Mouse (Mus musculus) CH12.LX (cell line): Measurements from ENCODE around the gene Ptpn21. TPM values are rescaled to one million over a fixed set of nuclear protein-coding genes. Genes with fewer than 3 reads are reported as not detected.

Experiments used
- DNase-seq: peaks from one replicate; pipeline ENCODE4 v3.0.0-alpha.2; 2013; ENCODE audit errors: extremely low read depth
- H3K27ac ChIP-seq: 2 replicates; pipeline ENCODE4 v1.5.1; 2012; ENCODE audit warnings: low read depth, mild to moderate bottlenecking, control low read depth, moderate library complexity; ENCODE audit not compliant: insufficient read depth
- H3K27me3 ChIP-seq: replicated peaks from 2 replicates; pipeline ENCODE3; 2012; ENCODE audit warnings: inconsistent platforms
- H3K36me3 ChIP-seq, 2 experiments: replicated peaks in 1 of 2; 2 replicates each; pipeline versions ENCODE3 to v1.6.1; 2012; ENCODE audit warnings: inconsistent platforms in 1 of 2, low read length in 1 of 2, mild to moderate bottlenecking in 1 of 2, mixed read lengths in 1 of 2, moderate library complexity in 1 of 2; ENCODE audit not compliant: control insufficient read depth in 1 of 2, insufficient read depth in 1 of 2
- H3K4me1 ChIP-seq, 2 experiments: 2 replicates each; pipeline ENCODE4 v1.6.1; 2012; ENCODE audit warnings: inconsistent platforms in 1 of 2, moderate library complexity in 1 of 2; ENCODE audit not compliant: insufficient read depth in 2 of 2, control insufficient read depth in 1 of 2
- H3K4me2 ChIP-seq: 2 replicates; pipeline ENCODE4 v1.6.1; 2012; ENCODE audit warnings: low read depth, mild to moderate bottlenecking, control low read depth; ENCODE audit not compliant: poor library complexity, insufficient read depth, severe bottlenecking
- H3K4me3 ChIP-seq, 3 experiments: fragments of 150-350 bp in 1 of 3; sonication (generic) in 1 of 3; replicated peaks in 1 of 3; 2 replicates each; pipeline versions ENCODE3 to v1.5.1; 2011 to 2012; ENCODE audit warnings: low read depth in 2 of 3, low read length in 2 of 3, mild to moderate bottlenecking in 2 of 3, moderate library complexity in 2 of 3, control low read depth in 1 of 3, improper control_type of control experiment in 1 of 3, inconsistent platforms in 1 of 3, mixed read lengths in 1 of 3; ENCODE audit not compliant: poor library complexity in 1 of 3
- H3K79me2 ChIP-seq: replicated peaks from 2 replicates; pipeline ENCODE4 v1.6.1; 2012; ENCODE audit warnings: mild to moderate bottlenecking, moderate library complexity; ENCODE audit not compliant: control insufficient read depth, poor library complexity, insufficient read depth, severe bottlenecking; ENCODE audit errors: extremely low read depth
- H3K9ac ChIP-seq: 2 replicates; pipeline ENCODE4 v1.6.1; 2012; ENCODE audit warnings: low read depth, mild to moderate bottlenecking, control low read depth, moderate library complexity; ENCODE audit not compliant: insufficient read depth
- H3K9me3 ChIP-seq: replicated peaks from 2 replicates; pipeline ENCODE3; 2012; ENCODE audit warnings: low read length, inconsistent platforms, mixed read lengths
- BHLHE40 ChIP-seq: IDR thresholded peaks from 2 replicates; pipeline ENCODE4 v1.6.1; 2011; ENCODE audit warnings: mild to moderate bottlenecking, low read depth, low read length, improper control_type of control experiment
- CTCF ChIP-seq, 2 experiments: IDR thresholded peaks in 1 of 2; conservative IDR thresholded peaks in 1 of 2; 2 replicates each; pipeline ENCODE4 v1.5.1; 2011 to 2012; ENCODE audit warnings: low read depth in 2 of 2, low read length in 2 of 2, improper control_type of control experiment in 1 of 2, inconsistent platforms in 1 of 2, mild to moderate bottlenecking in 1 of 2, moderate library complexity in 1 of 2
- E2F4 ChIP-seq: IDR thresholded peaks from 2 replicates; pipeline ENCODE4 v1.6.1; 2011; ENCODE audit warnings: low read depth, low read length, improper control_type of control experiment; ENCODE audit not compliant: insufficient replicate concordance
- ELF1 ChIP-seq: IDR thresholded peaks from 2 replicates; pipeline ENCODE4 v1.6.1; 2014; ENCODE audit warnings: low read depth, mild to moderate bottlenecking, inconsistent platforms, low read length, improper control_type of control experiment
- KAT2A ChIP-seq: IDR thresholded peaks from 2 replicates; pipeline ENCODE4 v1.6.1; 2012; ENCODE audit warnings: low read length, improper control_type of control experiment, inconsistent platforms; ENCODE audit not compliant: insufficient replicate concordance
- MAZ ChIP-seq: IDR thresholded peaks from 2 replicates; pipeline ENCODE4 v1.6.1; 2012; ENCODE audit warnings: low read depth, mild to moderate bottlenecking, inconsistent platforms, low read length, improper control_type of control experiment, moderate library complexity
- MEF2A ChIP-seq: IDR thresholded peaks from 2 replicates; pipeline ENCODE4 v1.6.1; 2014; ENCODE audit warnings: low read depth, mild to moderate bottlenecking, inconsistent platforms, low read length, improper control_type of control experiment, borderline replicate concordance
- MXI1 ChIP-seq: IDR thresholded peaks from 2 replicates; pipeline ENCODE4 v1.6.1; 2011; ENCODE audit warnings: mild to moderate bottlenecking, low read depth, low read length, improper control_type of control experiment
- NRF1 ChIP-seq: IDR thresholded peaks from 2 replicates; pipeline ENCODE4 v1.6.1; 2014; ENCODE audit warnings: low read depth, mild to moderate bottlenecking, inconsistent platforms, low read length, improper control_type of control experiment, moderate library complexity
- POLR2AphosphoS2 ChIP-seq: IDR thresholded peaks from 2 replicates; pipeline ENCODE4 v1.6.1; 2011; ENCODE audit warnings: low read depth, low read length, improper control_type of control experiment
- TBP ChIP-seq: conservative IDR thresholded peaks from 2 replicates; pipeline ENCODE4 v1.6.1; 2011; ENCODE audit warnings: low read depth, low read length, improper control_type of control experiment
- TCF12 ChIP-seq: IDR thresholded peaks from 2 replicates; pipeline ENCODE4 v1.6.1; 2014; ENCODE audit warnings: low read depth, mild to moderate bottlenecking, inconsistent platforms, low read length, improper control_type of control experiment
- UBTF ChIP-seq: IDR thresholded peaks from 2 replicates; pipeline ENCODE4 v1.6.1; 2012; ENCODE audit warnings: low read depth, mild to moderate bottlenecking, inconsistent platforms, low read length, improper control_type of control experiment, moderate library complexity
- USF2 ChIP-seq: conservative IDR thresholded peaks from 2 replicates; pipeline ENCODE4 v1.6.1; 2011; ENCODE audit warnings: low read depth, low read length, improper control_type of control experiment
- dilution Hi-C: fragments of 300-500 bp; cut with MboI; formaldehyde crosslinking; loops from 2 replicates; pipeline ENCODE4 v1.14.3; 2020; ENCODE audit warnings: low sequenced_read_pairs; ENCODE audit not compliant: extremely low pct_unique_long_range_greater_than_20kb, extremely low pct_ligation_motif_present
- in situ Hi-C: fragments of 300-500 bp; cut with MboI; formaldehyde crosslinking; loops from 3 replicates; pipeline ENCODE4 v1.14.3; 2019; ENCODE audit warnings: low sequenced_read_pairs, low pct_ligation_motif_present, low pct_unique_long_range_greater_than_20kb, mixed read lengths
- polyA plus RNA-seq: library from polyadenylated mRNA; unstranded; fragments of >175 nt; gene quantifications from 2 replicates; pipeline ENCODE4 v1.2.1, GENCODE M21; 2012; ENCODE audit warnings: low read depth; ENCODE audit not compliant: insufficient read length
- total RNA-seq, 2 experiments: library from RNA; depleted of rRNA; stranded (reverse); fragments of 300-350 nt in 1 of 2; fragments of >200 nt in 1 of 2; gene quantifications; 2 replicates each; pipeline ENCODE4 v1.2.3; 2012 to 2014

Gene Ptpn21
- total and polyA plus RNA-seq, 3 experiments, result 2.2 to 5.8 (median 3.5) TPM

- Histone ChIP-seq H3K27ac (no peak overlapping the region), H3K27me3 (peaks cover 35% of the 10 kb centered on the region), H3K36me3 (peaks cover 2% of the 10 kb centered on the region in 2 experiments), H3K4me2 (peak overlapping the region; percentile 76), H3K9ac (peak overlapping the region; percentile 69), H3K4me3 (peak overlapping the region; percentile 70 to 75 (median 74)), H3K4me1 (peaks cover 14 to 62% of the 10 kb centered on the region in 2 experiments), H3K9me3 (no peaks in the 10 kb centered on the region), H3K79me2 (0 out of 2 replicates have a peak, but pooled peaks cover 5% of the 10 kb centered on the region)
- in situ Hi-C loops, result loop anchor here (10.0 kb wide), 1 partner anchor 59 kb away; no protein-coding TSS in a partner anchor
- TF ChIP-seq TBP (0 out of 2 replicates have a peak, but pooled peaks have one; percentile 35), UBTF (no peak)
- peak; percentile 19 for DNase-seq
- dilution Hi-C loops, result no loop called here
These were observed 3.4 kb downstream of the Ptpn21 start for GRCm38 (mm10) chr12:98733776-98734175.

- Histone ChIP-seq H3K4me3 (peak overlapping the region; percentile 70 to 75 (median 74)), H3K36me3 (peaks cover 3 to 5% of the 10 kb centered on the region in 2 experiments), H3K27me3 (peaks cover 29% of the 10 kb centered on the region), H3K4me2 (peak overlapping the region; percentile 76), H3K27ac (no peak overlapping the region), H3K9ac (peak overlapping the region; percentile 69; the same call in 1 of the 2 replicates), H3K79me2 (0 out of 2 replicates have a peak, but pooled peaks cover 6% of the 10 kb centered on the region), H3K9me3 (no peaks in the 10 kb centered on the region), H3K4me1 (peaks cover 16 to 67% of the 10 kb centered on the region in 2 experiments)
- DNase-seq, result peak; percentile 32
- TF ChIP-seq POLR2AphosphoS2 (no peak), ELF1 (peak; percentile 55), USF2 (no peak)
- in situ Hi-C loops (loop anchor here (10.0 kb wide), 1 partner anchor 58 kb away; no protein-coding TSS in a partner anchor), dilution Hi-C loops (no loop called here)
These were observed 4.0 kb downstream of the Ptpn21 start for GRCm38 (mm10) chr12:98733165-98733564.

- Histone ChIP-seq H3K4me2 (peak overlapping the region; percentile 51; the same call in 1 of the 2 replicates), H3K4me1 (peaks cover 16 to 57% of the 10 kb centered on the region in 2 experiments), H3K79me2 (0 out of 2 replicates have a peak, but pooled peaks cover 6% of the 10 kb centered on the region), H3K36me3 (peaks cover 3 to 9% of the 10 kb centered on the region in 2 experiments), H3K27me3 (peaks cover 5% of the 10 kb centered on the region), H3K4me3 (peak overlapping the region in 1 of 3 experiments; percentile 75), H3K9me3 (no peaks in the 10 kb centered on the region), H3K27ac (no peak overlapping the region), H3K9ac (no peak overlapping the region)
- DNase-seq, result peak; percentile 27
- in situ Hi-C loops, result loop anchor here (10.0 kb wide), 1 partner anchor 56 kb away; no protein-coding TSS in a partner anchor
- dilution Hi-C loops, result no loop called here
- TF ChIP-seq MEF2A (no peak), CTCF (conservative IDR thresholded peaks at IDR 0.05 in 1 of 2, IDR thresholded peaks at IDR 0.05 in 1 of 2; ENCODE audit: low read depth in 2 of 2, low read length in 2 of 2) (no peak), TCF12 (peak; percentile 23; the same call in 1 of the 2 replicates), NRF1 (no peak), TBP (no peak), E2F4 (no peak), MAZ (no peak), BHLHE40 (no peak), MXI1 (0 out of 2 replicates have a peak, but pooled peaks have one; percentile 6), USF2 (no peak), KAT2A (no peak)
These were observed 6.5 kb downstream of the Ptpn21 start for GRCm38 (mm10) chr12:98730682-98731081.
